Mouse (Mus musculus): ENCODE data around the gene Ap2a2.
"Not testable (repeated sequence)": the region's sequence is repeated elsewhere in the genome, so short reads cannot be mapped to it uniquely, and the experiment has no call there.

Ap2a2 gene

GRCm38 (mm10) chr7:141593056-141593455, 31.1 kb downstream of the Ap2a2 start:
- no peak for DNase-seq (ENCODE audit: low spot score in 2 of 2)

GRCm38 (mm10) chr7:141596971-141597370, 35.0 kb downstream of the Ap2a2 start:
- DNase-seq (ENCODE audit: low spot score in 2 of 2): no peak

- no peak for DNase-seq (ENCODE audit: low spot score in 2 of 2)
Observed at GRCm38 (mm10) chr7:141597563-141597962, 35.6 kb downstream of the Ap2a2 start.

GRCm38 (mm10) chr7:141607717-141608116, 45.7 kb downstream of the Ap2a2 start:
- peak; percentile 33 to 39 for DNase-seq (ENCODE audit: low spot score in 2 of 2)

GRCm38 (mm10) chr7:141609719-141610514, 47.9 kb downstream of the Ap2a2 start:
- peak in 1 of 2 experiments; percentile 38 for DNase-seq (ENCODE audit: low spot score in 2 of 2)

- no peak for DNase-seq (ENCODE audit: low spot score in 2 of 2)
Observed at GRCm38 (mm10) chr7:141611711-141612370, 49.9 kb downstream of the Ap2a2 start.

- DNase-seq (ENCODE audit: low spot score in 2 of 2): no peak
Observed at GRCm38 (mm10) chr7:141612371-141612760, 50.4 kb downstream of the Ap2a2 start.

GRCm38 (mm10) chr7:141612791-141613190, 50.8 kb downstream of the Ap2a2 start:
- no peak for DNase-seq (ENCODE audit: low spot score in 2 of 2)

GRCm38 (mm10) chr7:141614329-141614832, 52.4 kb downstream of the Ap2a2 start:
- DNase-seq (ENCODE audit: low spot score in 2 of 2): no peak

GRCm38 (mm10) chr7:141624214-141624613, 62.2 kb downstream of the Ap2a2 start:
- no peak for DNase-seq (ENCODE audit: low spot score in 2 of 2)

- DNase-seq (ENCODE audit: low spot score in 2 of 2): no peak
Observed at GRCm38 (mm10) chr7:141625120-141625810, 63.3 kb downstream of the Ap2a2 start.

- DNase-seq (ENCODE audit: low spot score in 2 of 2): no peak
Observed at GRCm38 (mm10) chr7:141628018-141628417, 66.0 kb downstream of the Ap2a2 start.

GRCm38 (mm10) chr7:141629241-141629640, 67.3 kb downstream of the Ap2a2 start:
- no peak for DNase-seq (ENCODE audit: low spot score in 2 of 2)

GRCm38 (mm10) chr7:141638077-141638476, 76.1 kb downstream of the Ap2a2 start:
- DNase-seq (ENCODE audit: low spot score in 2 of 2): peak in 1 of 2 experiments; percentile 30

GRCm38 (mm10) chr7:141638513-141639334, 76.8 kb downstream of the Ap2a2 start:
- DNase-seq (ENCODE audit: low spot score in 2 of 2): not testable (repeated sequence)

- DNase-seq (ENCODE audit: low spot score in 2 of 2): not testable (repeated sequence)
Observed at GRCm38 (mm10) chr7:141639335-141639890, 77.4 kb downstream of the Ap2a2 start.

- no peak for DNase-seq (ENCODE audit: low spot score in 2 of 2)
Observed at GRCm38 (mm10) chr7:141642375-141642774, 80.4 kb downstream of the Ap2a2 start.

GRCm38 (mm10) chr7:141643160-141643559, 81.2 kb downstream of the Ap2a2 start:
- DNase-seq (ENCODE audit: low spot score in 2 of 2): no peak

- no peak for DNase-seq (ENCODE audit: low spot score in 2 of 2)
Observed at GRCm38 (mm10) chr7:141647083-141647482, 85.1 kb downstream of the Ap2a2 start.

- DNase-seq (ENCODE audit: low spot score in 2 of 2): no peak
Observed at GRCm38 (mm10) chr7:141647815-141648214, 85.8 kb downstream of the Ap2a2 start.

GRCm38 (mm10) chr7:141652191-141652590, 90.2 kb downstream of the Ap2a2 start:
- DNase-seq (ENCODE audit: low spot score in 2 of 2): no peak
